Mouse (Mus musculus): Measurements from ENCODE around the gene Nmnat3.
A peak's percentile ranks its signal among the peaks of the same experiment; 100 is the strongest.

Nmnat3 gene

DNA sequence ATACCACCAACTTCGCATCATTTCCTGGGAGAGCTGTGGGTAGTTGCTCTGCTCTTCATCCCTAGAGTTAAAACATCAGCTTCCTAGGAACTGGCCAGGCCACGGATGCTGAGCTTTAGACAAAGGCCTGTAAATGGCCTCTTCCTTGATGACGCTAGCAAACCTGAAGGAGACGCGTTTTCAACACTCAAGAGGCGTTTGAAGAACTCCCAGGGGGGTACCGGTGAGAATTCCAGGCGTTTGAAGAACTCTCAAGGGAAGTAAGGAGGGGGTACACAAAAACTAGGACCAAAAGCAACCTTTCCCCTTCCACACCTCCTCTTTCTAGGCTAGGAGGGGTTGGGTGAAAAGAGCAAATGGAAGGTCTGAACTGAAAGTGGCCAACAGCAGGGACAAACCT is 137.1 kb downstream of the Nmnat3 start:
- no peak for DNase-seq

DNA sequence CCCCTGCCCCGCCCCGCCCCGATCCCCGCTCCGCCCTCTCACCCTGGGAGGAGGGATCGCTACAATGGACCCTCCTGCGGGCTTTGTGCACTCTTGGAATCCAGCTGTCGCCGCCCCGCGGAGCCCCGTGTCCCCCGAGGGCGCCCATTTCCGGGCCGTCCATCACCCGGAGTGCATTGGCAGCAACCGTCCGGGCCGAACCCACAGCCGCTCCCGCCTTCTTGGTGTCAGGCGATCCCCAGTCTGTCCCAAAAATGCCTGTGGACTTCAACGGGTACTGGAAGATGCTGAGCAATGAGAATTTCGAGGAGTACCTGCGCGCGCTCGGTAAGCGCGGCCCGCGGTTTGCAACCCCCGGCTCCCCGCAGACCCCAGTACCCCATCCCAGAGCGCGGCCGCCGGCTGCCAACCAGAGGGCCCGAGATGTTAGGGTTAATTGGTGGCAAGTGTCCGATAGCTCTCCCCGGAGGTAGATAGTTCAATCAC is 137.5 kb downstream of the Nmnat3 start:
- DNase-seq: peak in 1 of 2 experiments; percentile 10

- DNase-seq: no peak
Measured at GRCm38 (mm10) chr9:98425351-98425880, 138.2 kb downstream of the Nmnat3 start.

- no peak for DNase-seq
Measured at GRCm38 (mm10) chr9:98427906-98428517, 140.8 kb downstream of the Nmnat3 start.

- DNase-seq: no peak
Measured at GRCm38 (mm10) chr9:98428783-98429182, 141.5 kb downstream of the Nmnat3 start.

GRCm38 (mm10) chr9:98429806-98430205 is 142.6 kb downstream of the Nmnat3 start:
- no peak for DNase-seq

DNA sequence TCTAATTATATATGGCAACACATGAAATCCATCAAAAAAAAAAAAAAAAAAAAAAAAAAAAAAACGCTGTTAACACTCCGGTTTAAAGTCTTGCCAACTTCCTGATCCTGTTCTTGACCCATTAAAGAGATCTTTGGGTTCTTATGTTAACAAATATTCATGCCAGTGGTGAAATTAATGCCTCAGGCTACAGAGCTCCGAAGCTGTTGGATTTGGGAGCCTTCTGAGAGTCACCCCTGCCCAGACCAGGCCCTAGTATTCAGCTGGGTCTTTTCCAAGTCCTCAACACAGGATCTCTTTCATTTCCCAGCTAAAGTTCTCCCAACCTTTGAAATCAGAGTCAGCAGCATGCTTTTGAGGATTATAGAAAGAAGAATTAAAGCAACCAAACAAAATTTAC is 143.3 kb downstream of the Nmnat3 start:
- DNase-seq: no peak

DNA sequence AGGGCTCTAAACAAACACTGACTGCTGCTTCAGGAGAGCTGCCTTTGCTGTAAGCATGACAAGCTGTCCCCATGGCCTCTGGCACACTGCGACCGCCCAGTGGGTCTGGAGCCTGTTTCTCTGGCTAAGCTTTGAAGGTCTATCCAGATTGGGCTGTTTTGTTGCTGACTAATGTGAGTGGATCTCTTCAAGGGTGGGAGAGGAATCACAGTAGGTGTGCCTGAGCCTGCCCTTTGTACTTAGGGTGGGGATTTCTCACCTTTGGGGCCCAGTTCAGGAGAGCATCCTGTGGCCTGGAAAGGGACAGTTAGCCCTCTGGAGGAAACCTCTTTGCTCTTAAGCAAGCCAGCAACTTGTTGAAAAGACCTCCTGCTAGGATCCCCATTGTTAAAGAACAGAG is 145.8 kb downstream of the Nmnat3 start:
- no peak for DNase-seq

DNA sequence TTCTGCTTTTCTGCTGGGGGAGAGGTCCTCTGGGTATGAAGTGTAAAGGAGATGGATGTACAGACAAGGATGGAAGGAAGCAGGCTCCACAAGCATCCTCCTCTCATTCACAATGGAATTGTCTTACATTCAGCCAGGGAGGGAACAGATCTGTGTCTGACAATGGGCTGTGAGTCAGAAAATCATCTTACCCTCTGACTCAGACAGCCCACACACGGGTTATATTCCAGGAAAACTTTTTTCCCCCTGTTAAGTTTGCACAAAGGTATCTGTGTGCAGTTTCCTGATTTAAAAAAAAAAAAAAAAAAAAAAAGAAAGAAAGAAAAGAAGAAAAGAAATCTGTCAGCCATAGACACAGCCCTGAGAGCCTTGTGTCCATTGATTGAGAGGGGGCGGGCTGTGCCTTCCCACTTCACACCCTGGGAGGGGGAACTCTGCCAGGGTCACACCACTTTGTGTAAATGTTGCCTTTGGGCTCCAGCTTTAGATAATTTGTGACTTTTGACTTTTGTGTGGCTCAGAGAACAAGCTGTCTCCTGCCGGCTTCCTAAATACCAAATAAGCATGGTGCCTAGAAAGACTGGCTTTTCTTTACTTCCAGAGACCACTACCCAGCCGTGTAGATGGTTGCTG is 146.8 kb downstream of the Nmnat3 start:
- no peak for DNase-seq

- no peak for DNase-seq
Measured at GRCm38 (mm10) chr9:98437819-98438218, 150.6 kb downstream of the Nmnat3 start.

DNA sequence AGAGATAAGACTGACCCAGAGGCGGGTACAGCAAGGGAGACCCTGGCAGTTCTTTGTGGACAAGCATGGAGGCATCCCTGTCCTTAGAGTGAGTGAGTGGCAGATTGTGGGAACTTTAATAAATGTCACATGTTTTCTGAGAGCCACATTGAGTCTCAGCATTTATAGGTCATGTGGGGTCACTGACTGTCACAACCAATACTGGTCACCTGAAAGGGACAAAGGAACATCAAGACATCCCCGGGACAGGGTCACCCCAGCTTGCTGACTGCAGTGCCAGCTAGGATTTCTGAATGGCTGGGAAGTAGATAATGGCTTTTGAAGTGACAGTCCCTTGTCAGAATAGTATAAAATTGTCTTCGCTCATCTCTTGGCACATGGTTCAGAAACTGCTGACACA is 151.9 kb downstream of the Nmnat3 start:
- no peak for DNase-seq

- DNase-seq: no peak
Measured at GRCm38 (mm10) chr9:98442638-98443037, 155.4 kb downstream of the Nmnat3 start.

DNA sequence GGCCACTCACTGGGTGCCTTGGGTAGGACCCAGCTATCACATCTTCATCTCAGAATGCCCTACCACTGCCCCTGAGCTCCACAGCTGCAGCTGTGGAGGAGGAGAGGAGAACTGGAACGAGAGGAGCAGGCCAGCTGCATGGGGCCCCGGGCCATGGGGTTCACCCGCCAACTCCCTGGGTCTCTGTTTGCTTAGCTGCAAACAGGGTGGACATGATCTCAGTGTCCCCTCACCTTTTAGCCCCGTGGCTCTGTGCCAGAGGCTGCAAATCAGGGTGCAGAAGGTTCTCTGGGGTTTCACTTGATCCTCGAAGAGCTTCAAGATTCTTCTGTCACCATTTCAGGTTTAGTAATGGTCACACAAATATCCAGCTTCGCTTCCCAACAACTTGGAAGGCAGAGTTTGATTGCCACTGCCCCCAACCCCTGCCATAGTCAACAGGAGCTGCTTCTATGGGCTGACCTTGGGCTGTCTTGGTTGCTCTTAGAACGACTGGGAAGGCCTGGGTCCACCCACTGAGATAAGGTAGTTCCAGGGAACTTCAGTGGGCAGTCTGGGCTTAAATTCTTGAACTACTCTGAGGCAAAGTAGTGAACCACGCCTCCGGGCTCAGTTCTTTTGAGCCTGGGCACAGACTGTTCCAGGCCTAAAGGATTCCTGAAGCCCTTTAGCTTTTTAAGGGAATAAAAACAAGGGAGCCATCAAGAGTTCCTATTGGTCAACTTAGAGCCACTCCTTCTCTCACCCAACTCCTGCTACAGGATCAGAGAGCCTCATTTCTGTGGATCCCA is 158.3 kb downstream of the Nmnat3 start:
- DNase-seq: no peak

- no peak for DNase-seq
Measured at GRCm38 (mm10) chr9:98450976-98451375, 163.7 kb downstream of the Nmnat3 start.

- DNase-seq: no peak
Measured at GRCm38 (mm10) chr9:98466709-98467108, 179.5 kb downstream of the Nmnat3 start.

All from thymus, postnatal 36 days (tissue).